Mouse (Mus musculus) induced T-regulatory cell, adult 2 months (primary cell): ENCODE measurements around the gene Itpkb.

Experiments used
- DNase-seq: peaks from one replicate; pipeline ENCODE4 v3.0.0-alpha.2; 2012; ENCODE audit warnings: low read depth

Gene Itpkb

GRCm38 (mm10) chr1:180420496-180421164 is 90.3 kb downstream of the Itpkb start:
- no peak for DNase-seq

GRCm38 (mm10) chr1:180421165-180421909 is 91.1 kb downstream of the Itpkb start:
- DNase-seq = no peak

GRCm38 (mm10) chr1:180422076-180422828 is 92.0 kb downstream of the Itpkb start:
- DNase-seq = peak; percentile 82

GRCm38 (mm10) chr1:180423008-180423639 is 92.8 kb downstream of the Itpkb start:
- DNase-seq = peak; percentile 37

DNA sequence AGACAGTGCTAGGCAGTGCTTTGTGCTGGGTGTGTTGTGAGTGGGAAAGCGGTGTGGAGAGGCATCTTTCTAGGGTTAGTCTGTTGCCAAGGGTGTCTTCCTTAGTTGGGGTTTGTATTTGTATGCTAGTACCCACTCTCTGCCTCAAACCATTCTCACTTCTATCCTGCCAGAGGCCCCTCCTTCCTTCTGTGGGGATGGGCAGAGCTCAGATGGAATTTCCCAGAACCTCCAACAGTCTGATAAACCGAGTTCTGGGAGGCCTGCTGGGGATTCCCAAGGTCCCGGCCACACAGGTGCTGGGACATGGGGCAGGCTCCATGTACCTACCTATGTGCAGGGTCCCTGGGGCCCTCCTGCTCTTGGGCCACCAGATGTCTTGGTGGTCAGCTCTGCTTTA is 93.6 kb downstream of the Itpkb start:
- peak; percentile 31 for DNase-seq

GRCm38 (mm10) chr1:180426405-180426804 is 96.1 kb downstream of the Itpkb start:
- DNase-seq = peak; percentile 23

DNA sequence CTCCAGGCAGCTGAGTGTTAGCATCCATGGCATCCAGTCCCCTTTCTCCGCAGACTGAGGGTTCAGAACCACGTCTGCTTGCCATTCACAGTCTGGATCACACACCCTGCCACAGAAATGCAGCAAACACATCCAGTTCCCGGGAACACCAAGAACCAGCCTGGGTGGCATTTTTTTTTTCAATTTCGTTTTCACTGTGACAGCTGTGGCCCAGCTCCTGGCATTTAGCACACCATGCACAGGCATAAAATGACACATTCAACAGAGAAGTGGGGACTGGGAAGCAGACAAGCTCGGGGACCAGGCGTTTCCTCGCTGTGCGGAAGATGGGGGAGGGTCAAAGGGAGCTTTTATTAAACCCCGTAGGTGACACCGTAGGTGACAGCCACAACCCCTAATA is 97.4 kb downstream of the Itpkb start:
- no peak for DNase-seq

- peak; percentile 91 for DNase-seq
Observed at GRCm38 (mm10) chr1:180428101-180428712, 97.9 kb downstream of the Itpkb start.

DNA sequence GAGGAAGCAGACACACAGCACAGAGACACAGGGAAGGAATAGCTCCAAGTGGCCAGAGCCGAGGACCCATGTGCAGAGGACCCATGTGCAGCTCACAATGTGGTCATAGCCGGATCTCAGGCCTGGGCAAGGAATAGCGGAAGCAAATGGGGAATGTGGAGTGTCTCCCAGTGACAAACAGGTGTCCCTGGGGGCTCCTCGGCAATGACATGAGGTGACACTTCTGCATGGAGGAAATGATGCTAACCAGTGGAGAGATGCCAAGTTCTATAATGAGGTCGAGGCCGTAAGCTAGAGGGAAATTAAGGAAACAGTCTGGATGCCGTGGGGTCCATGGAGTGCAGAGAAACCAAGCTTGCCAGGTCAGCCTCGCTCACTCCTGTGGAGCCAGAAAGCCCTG is 98.6 kb downstream of the Itpkb start:
- DNase-seq = no peak

DNA sequence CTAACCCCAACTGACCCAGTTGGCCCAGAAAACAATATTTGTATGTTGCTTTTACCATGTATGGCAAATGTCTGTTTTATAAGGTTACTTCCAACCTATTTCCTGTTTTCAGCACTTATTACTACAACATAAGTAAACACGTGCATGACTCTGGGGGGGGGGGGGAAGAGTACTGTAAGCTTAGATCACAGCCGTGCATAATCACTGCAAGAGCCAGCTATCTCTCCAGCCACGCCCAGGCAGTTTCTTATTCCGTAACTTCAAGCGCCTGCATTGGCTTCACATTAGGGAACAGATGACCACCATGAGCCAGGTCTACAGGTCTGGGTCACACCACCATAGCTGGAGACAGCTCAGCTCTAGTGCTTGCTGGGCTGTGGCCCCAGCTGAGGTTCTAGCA is 99.5 kb downstream of the Itpkb start:
- no peak for DNase-seq

DNA sequence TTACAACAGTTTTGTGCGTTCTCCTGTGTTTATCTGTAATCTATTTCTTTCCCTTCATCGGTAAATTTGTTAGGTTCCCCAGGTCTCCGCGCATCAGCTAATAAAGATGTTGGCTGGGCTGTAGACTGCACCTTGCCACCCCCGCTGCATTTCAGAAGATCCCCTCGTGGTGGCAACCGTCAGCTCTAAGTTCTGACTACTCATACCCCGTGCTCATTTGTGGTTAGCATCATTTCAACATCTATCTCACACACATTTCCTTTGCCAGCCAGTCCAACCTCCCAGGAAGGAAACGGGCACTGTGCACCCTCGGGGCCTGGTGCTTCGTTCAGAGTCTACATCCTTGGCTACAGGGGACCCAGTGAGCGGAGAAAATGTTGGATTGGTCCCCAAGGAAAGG is 101.5 kb downstream of the Itpkb start:
- peak; percentile 90 for DNase-seq

- peak; percentile 26 for DNase-seq
Observed at GRCm38 (mm10) chr1:180433098-180433538, 102.8 kb downstream of the Itpkb start.

GRCm38 (mm10) chr1:180433796-180434566 is 103.7 kb downstream of the Itpkb start:
- DNase-seq = peak; percentile 57

- peak; percentile 78 for DNase-seq
Observed at GRCm38 (mm10) chr1:180434925-180435324, 104.6 kb downstream of the Itpkb start.

GRCm38 (mm10) chr1:180439496-180439895 is 109.2 kb downstream of the Itpkb start:
- no peak for DNase-seq

DNA sequence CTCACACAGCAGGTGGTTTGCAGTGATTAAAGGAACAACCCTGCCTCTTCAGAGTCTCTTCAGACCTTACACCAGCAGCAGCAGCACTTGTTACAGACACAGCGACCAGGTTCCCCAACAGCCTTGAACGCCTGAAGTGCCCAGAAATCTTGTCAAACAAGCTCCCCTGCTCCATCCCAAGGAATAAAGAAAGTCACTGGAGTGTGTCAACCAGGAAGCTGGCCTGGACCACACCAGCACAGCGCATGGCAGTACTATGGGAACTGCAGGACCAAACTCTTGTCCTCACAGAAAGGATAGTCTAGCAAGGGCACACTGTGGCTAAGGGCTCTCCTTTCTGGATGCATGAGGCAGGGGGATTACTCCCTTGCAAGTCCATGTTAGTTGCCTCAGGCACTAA is 114.1 kb downstream of the Itpkb start:
- DNase-seq = no peak

GRCm38 (mm10) chr1:180449641-180450040 is 119.4 kb downstream of the Itpkb start:
- DNase-seq = no peak

GRCm38 (mm10) chr1:180458274-180458673 is 128.0 kb downstream of the Itpkb start:
- DNase-seq = no peak

DNA sequence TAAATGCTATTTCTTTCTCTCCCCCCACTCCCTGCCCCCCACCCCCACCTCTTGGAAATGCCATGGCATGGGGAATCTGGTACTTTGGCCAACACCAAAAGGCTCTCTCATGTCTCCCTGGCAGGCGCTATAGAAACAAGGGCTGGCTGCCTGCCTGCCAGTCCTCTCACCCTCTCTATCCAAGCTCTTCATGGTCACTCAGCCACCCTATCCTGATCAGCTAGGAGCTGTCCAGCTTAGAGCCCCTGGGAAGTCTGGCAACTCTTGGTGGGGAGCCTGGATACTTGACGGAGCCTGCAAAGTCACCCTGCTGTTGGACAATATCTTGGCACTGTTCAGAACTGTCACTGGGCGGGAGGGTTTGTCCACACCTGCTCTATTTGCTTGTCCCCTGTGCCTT is 128.4 kb downstream of the Itpkb start:
- no peak for DNase-seq

GRCm38 (mm10) chr1:180460721-180461120 is 130.4 kb downstream of the Itpkb start:
- no peak for DNase-seq

GRCm38 (mm10) chr1:180462396-180462795 is 132.1 kb downstream of the Itpkb start:
- DNase-seq = no peak
